Comparison of ENCODE assay signal across 9 mouse cellular contexts in the genomic region with DNA sequence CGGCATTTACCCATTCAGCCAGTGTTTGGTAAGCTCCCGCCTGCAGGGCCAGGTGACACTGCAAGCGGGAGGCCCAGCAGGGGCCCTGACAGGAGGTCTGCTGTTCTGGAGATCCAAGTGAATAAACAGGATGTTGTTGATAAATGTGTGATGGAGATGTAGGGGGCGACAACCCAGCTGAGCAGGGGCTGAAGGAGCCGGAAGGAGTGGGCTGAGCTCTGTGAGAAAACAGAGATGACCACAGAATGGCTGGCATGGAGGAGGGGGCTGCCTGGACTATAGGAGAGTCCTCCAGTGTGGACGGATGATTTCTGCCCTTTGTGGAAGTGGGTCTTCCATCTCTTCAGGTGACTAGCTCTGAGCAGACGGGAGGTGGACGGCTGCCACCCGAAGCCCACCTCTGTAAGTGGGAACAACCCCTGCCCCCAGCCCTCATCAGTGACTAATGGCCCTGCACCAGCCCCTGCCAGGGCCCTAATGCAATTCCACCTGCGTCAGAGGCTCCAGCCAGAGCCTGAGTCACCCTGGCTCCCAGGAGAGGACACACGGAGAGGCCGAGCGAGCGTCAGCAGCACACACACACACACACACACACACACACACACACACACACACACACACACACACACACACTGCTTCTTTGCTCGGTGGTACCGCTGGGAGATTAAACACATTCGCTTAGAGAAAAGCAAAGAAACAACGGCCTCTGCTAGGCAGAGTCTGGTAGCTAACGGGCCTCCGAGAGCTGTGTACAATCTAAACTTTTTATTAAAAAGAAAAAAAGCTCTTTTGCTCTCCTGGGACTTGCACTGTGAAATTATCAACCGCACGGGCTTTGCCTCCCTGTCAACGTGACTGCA. TPM values are rescaled to one million over a fixed set of nuclear protein-coding genes. Genes with fewer than 3 reads are reported as not detected.
A peak's percentile ranks its signal among the peaks of the same experiment; 100 is the strongest.
DNase-seq lines count a peak whose midpoint lies in the region; ATAC-seq lines count a peak whose summit lies in the region.
"Had no signal": no experiment of that assay in that cellular context is flagged by ENCODE, and none has a peak within 500 bp of the region (broad histone marks: within the 10 kb centered on the region; RNA-seq: fewer than 3 reads in every experiment).

No protein-coding gene starts in this region.

- DNase-seq in cerebellum, postnatal 25 days, result peak; percentile 27 to 48
- no peak for DNase-seq in cerebellum, adult 8-10 months
- DNase-seq in embryonic facial prominence, embryonic 14.5 days (ENCODE audit: low spot score), result peak; percentile 72
- no peak for DNase-seq in layer of hippocampus, postnatal 36 days
- DNase-seq in thymus, postnatal 14 days, result no peak

- H3K4me2 ChIP-seq in embryonic facial prominence, embryonic 14.5 days (ENCODE audit: low read depth, low read length), result 0 out of 2 replicates have a peak overlapping the region, but pooled peaks have one; percentile 1
- H3K4me2 ChIP-seq in heart, embryonic 14.5 days (ENCODE audit: low read length), result peak overlapping the region; percentile 37
- peak overlapping the region; percentile 38 for H3K4me2 ChIP-seq in kidney, embryonic 16.5 days (replicated peaks; ENCODE audit: low read depth, low read length)
- H3K4me2 ChIP-seq in midbrain, embryonic 12.5 days (replicated peaks), result peak overlapping the region; percentile 28

- 0 out of 2 replicates have a peak, but pooled peaks cover 5% of the 10 kb centered on the region for H3K9me3 ChIP-seq in embryonic facial prominence, embryonic 14.5 days (ENCODE audit: control insufficient read depth, low read length)
- no peaks in the 10 kb centered on the region for H3K9me3 ChIP-seq in heart, embryonic 14.5 days (ENCODE audit: control insufficient read depth, low read length)
- no peaks in the 10 kb centered on the region for H3K9me3 ChIP-seq in kidney, embryonic 16.5 days (ENCODE audit: low read length)
- H3K9me3 ChIP-seq in midbrain, embryonic 12.5 days, result no peaks in the 10 kb centered on the region

- peak overlapping the region; percentile 61 for H3K27ac ChIP-seq in embryonic facial prominence, embryonic 14.5 days (replicated peaks; ENCODE audit: low read depth, low read length)
- H3K27ac ChIP-seq in heart, embryonic 14.5 days (replicated peaks in 1 of 2; ENCODE audit: control insufficient read depth in 1 of 2, insufficient read depth in 1 of 2, low read depth in 2 of 2, low read length in 2 of 2), result 0 out of 4 replicates have a peak overlapping the region, but pooled peaks of 1 of the 2 experiments have one; percentile 24
- H3K27ac ChIP-seq in kidney, embryonic 16.5 days (ENCODE audit: low read length), result peak overlapping the region; percentile 86
- H3K27ac ChIP-seq in midbrain, embryonic 12.5 days (replicated peaks), result peak overlapping the region; percentile 78

- 13% methylated on average over 18 of the region's 23 CpGs for WGBS in embryonic facial prominence, embryonic 14.5 days
- 18% methylated on average over 23 of the region's 23 CpGs for WGBS in heart, embryonic 14.5 days
- 8% methylated on average over 23 of the region's 23 CpGs for WGBS in kidney, embryonic 16.5 days
- 10% methylated on average over 19 of the region's 23 CpGs for WGBS in midbrain, embryonic 12.5 days

- no peak overlapping the region for H3K4me3 ChIP-seq in embryonic facial prominence, embryonic 14.5 days (ENCODE audit: low read depth, low read length)
- no peak overlapping the region for H3K4me3 ChIP-seq in heart, embryonic 14.5 days (ENCODE audit: control insufficient read depth in 1 of 2, insufficient read depth in 1 of 2, low read depth in 1 of 2, low read length in 2 of 2)
- no peak overlapping the region for H3K4me3 ChIP-seq in kidney, embryonic 16.5 days (ENCODE audit: low read length)
- 0 out of 2 replicates have a peak overlapping the region, but pooled peaks have one; percentile 4 for H3K4me3 ChIP-seq in midbrain, embryonic 12.5 days
- H3K4me3 ChIP-seq: erythroblast, embryonic 14.5 days had no signal

- H3K36me3 ChIP-seq in embryonic facial prominence, embryonic 14.5 days (ENCODE audit: control insufficient read depth, insufficient read depth, low read length), result no peaks in the 10 kb centered on the region
- no peaks in the 10 kb centered on the region for H3K36me3 ChIP-seq in heart, embryonic 14.5 days (ENCODE audit: control insufficient read depth, insufficient read depth, low read length)
- H3K36me3 ChIP-seq in kidney, embryonic 16.5 days (ENCODE audit: insufficient read depth, low read length), result no peaks in the 10 kb centered on the region
- no peaks in the 10 kb centered on the region for H3K36me3 ChIP-seq in midbrain, embryonic 12.5 days

- H3K27me3 ChIP-seq in embryonic facial prominence, embryonic 14.5 days (replicated peaks; ENCODE audit: control insufficient read depth, insufficient read depth, low read length), result no peaks in the 10 kb centered on the region
- no peaks in the 10 kb centered on the region for H3K27me3 ChIP-seq in heart, embryonic 14.5 days (ENCODE audit: control insufficient read depth, insufficient read depth, low read length)
- H3K27me3 ChIP-seq in kidney, embryonic 16.5 days (ENCODE audit: insufficient read depth, low read length), result no peaks in the 10 kb centered on the region
- H3K27me3 ChIP-seq in midbrain, embryonic 12.5 days, result no peaks in the 10 kb centered on the region

- no peak overlapping the region for H3K9ac ChIP-seq in embryonic facial prominence, embryonic 14.5 days (ENCODE audit: low read depth, low read length)
- H3K9ac ChIP-seq in heart, embryonic 14.5 days (ENCODE audit: low read length), result peak overlapping the region; percentile 31; the same call in 1 of the 2 replicates
- H3K9ac ChIP-seq in kidney, embryonic 16.5 days (replicated peaks; ENCODE audit: low read length), result peak overlapping the region; percentile 51
- H3K9ac ChIP-seq in midbrain, embryonic 12.5 days (replicated peaks), result peak overlapping the region; percentile 15; the same call in 1 of the 2 replicates

- ATAC-seq in embryonic facial prominence, embryonic 14.5 days (ENCODE audit: low read depth), result peak; percentile 84
- peak; percentile 74 for ATAC-seq in heart, embryonic 14.5 days (ENCODE audit: insufficient number of reproducible peaks, insufficient read depth, low FRiP score, low read depth)
- peak; percentile 74 for ATAC-seq in kidney, embryonic 16.5 days (ENCODE audit: low FRiP score, low TSS enrichment)
- ATAC-seq in midbrain, embryonic 12.5 days (ENCODE audit: low FRiP score, low read depth), result peak; percentile 74

- H3K4me1 ChIP-seq in embryonic facial prominence, embryonic 14.5 days (ENCODE audit: control insufficient read depth, insufficient read depth, low read length), result peaks cover 18% of the 10 kb centered on the region
- H3K4me1 ChIP-seq in heart, embryonic 14.5 days (ENCODE audit: control insufficient read depth in 2 of 2, insufficient read depth in 2 of 2, low read length in 2 of 2), result peaks cover 14% of the 10 kb centered on the region in 2 experiments
- H3K4me1 ChIP-seq in kidney, embryonic 16.5 days (ENCODE audit: insufficient read depth, low read length), result peaks cover 53% of the 10 kb centered on the region
- peaks cover 44% of the 10 kb centered on the region for H3K4me1 ChIP-seq in midbrain, embryonic 12.5 days

RNA-seq across cellular contexts. Expression of a gene that starts 52.9 kb away (rescaled TPM):
- 12.9 and 15.4 TPM in 2 replicates for polyA plus RNA-seq in embryonic facial prominence, embryonic 14.5 days (2014; fragmentation: Nextera tagmentation; extraction: Ambion mirVana)
- 7.9 and 10.6 TPM in 2 replicates for polyA plus RNA-seq in heart, embryonic 14.5 days (2014; fragmentation: Nextera tagmentation; extraction: Ambion mirVana)
- polyA plus RNA-seq in kidney, embryonic 16.5 days (2015; fragmentation: Nextera tagmentation; extraction: Ambion mirVana), result 18.2 and 24.2 TPM in 2 replicates
- 11.0 and 14.8 TPM in 2 replicates for polyA plus RNA-seq in midbrain, embryonic 12.5 days (2016; fragmentation: Nextera tagmentation; extraction: Ambion mirVana)
- total RNA-seq in layer of hippocampus, postnatal 36 days (2021), result 100 to 1,000 TPM; 114 to 126 TPM

Comparison
In these comparisons a context has a peak if more than half of its experiments do, and no peak if none do; other contexts are left out.
1. DNase-seq: peak in cerebellum, postnatal 25 days (2 of 2) and embryonic facial prominence, embryonic 14.5 days (single experiment); none in cerebellum, adult 8-10 months (single experiment), layer of hippocampus, postnatal 36 days (0 of 2) and thymus, postnatal 14 days (single experiment).
2. Peak in every context shown above with its lines, with median percentiles within 50 percentile points of each other: ATAC-seq and H3K4me2 ChIP-seq.